Mouse (Mus musculus) testis, adult 2 months (tissue): Measurements from ENCODE around the gene Lef1.

Source experiments
- CTCF ChIP-seq: fragments of 200-500 bp; IDR thresholded peaks from 2 replicates; pipeline ENCODE4 v1.5.1; 2012; ENCODE audit warnings: low read depth, mild to moderate bottlenecking, inconsistent platforms, low read length, moderate library complexity; ENCODE audit not compliant: control insufficient read depth, insufficient read depth, insufficient replicate concordance
- POLR2A ChIP-seq: fragments of 200-500 bp; IDR thresholded peaks from 2 replicates; pipeline ENCODE4 v1.6.1; 2012; ENCODE audit warnings: low read depth, mild to moderate bottlenecking, inconsistent platforms, low read length, moderate library complexity; ENCODE audit not compliant: control insufficient read depth

DNA sequence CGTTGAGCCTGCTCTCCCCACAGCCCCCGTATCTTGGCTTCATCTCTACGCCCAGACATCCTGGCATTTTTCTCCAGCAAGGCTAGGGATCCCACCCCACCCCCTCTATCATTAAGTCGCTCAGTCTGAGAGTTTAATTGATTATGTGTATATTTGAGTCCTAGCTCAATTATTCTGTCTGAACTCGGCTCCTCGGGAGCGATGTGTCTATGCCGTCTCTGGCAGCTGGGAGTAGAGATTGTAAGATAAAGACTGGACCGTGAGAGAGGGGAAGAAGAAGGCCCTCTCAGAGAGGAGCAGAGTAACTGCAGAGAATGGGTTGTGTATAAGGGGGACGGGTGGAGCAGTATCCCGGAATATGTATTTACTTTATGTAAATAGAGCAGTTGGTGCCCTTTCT is 80.0 kb downstream of the Lef1 start:
- TF ChIP-seq CTCF (no peak), POLR2A (no peak)
